Mouse (Mus musculus) embryonic facial prominence, embryonic 12.5 days (tissue): Measurements from ENCODE around the gene Ugt1a1. TPM values are rescaled to one million over a fixed set of nuclear protein-coding genes. Genes with fewer than 3 reads are reported as not detected.
"Not testable (repeated sequence)": the region's sequence is repeated elsewhere in the genome, so short reads cannot be mapped to it uniquely, and the experiment has no call there.

Experiments used
- ATAC-seq: fragments of 200-750 bp; cut with Nextera tagmentation; 2 replicates; pipeline ENCODE4 v1.8.0; 2017; ENCODE audit not compliant: insufficient number of reproducible peaks, insufficient read depth, low FRiP score, low TSS enrichment
- H3K27ac ChIP-seq: fragments of 300-500 bp; sonication (generic); 2 replicates; pipeline ENCODE4 v1.5.1; 2016; ENCODE audit warnings: mild to moderate bottlenecking
- H3K27me3 ChIP-seq: fragments of 300-500 bp; sonication (generic); 2 replicates; pipeline ENCODE4 v1.6.1; 2016; ENCODE audit warnings: mild to moderate bottlenecking, moderate library complexity
- H3K36me3 ChIP-seq: fragments of 300-500 bp; sonication (generic); 2 replicates; pipeline ENCODE4 v1.6.1; 2016; ENCODE audit warnings: mild to moderate bottlenecking
- H3K4me1 ChIP-seq: fragments of 300-500 bp; sonication (generic); 2 replicates; pipeline ENCODE4 v1.6.1; 2016
- H3K4me2 ChIP-seq: fragments of 300-500 bp; sonication (generic); replicated peaks from 2 replicates; pipeline ENCODE4 v1.6.1; 2016; ENCODE audit warnings: mild to moderate bottlenecking, moderate library complexity
- H3K4me3 ChIP-seq: fragments of 300-500 bp; sonication (generic); 2 replicates; pipeline ENCODE4 v1.5.1; 2016; ENCODE audit warnings: mild to moderate bottlenecking
- H3K9ac ChIP-seq: fragments of 300-500 bp; sonication (generic); 2 replicates; pipeline ENCODE4 v1.6.1; 2016; ENCODE audit warnings: mild to moderate bottlenecking, moderate library complexity
- H3K9me3 ChIP-seq: fragments of 300-500 bp; sonication (generic); 2 replicates; pipeline ENCODE4 v1.6.1; 2016; ENCODE audit warnings: mild to moderate bottlenecking, moderate library complexity
- WGBS: fragments of 180-500 bp; shearing (Covaris S2); methylation state at CpG from one replicate; pipeline ENCODE4 v1.1.7; 2016; 5-methylcytosine and 5-hydroxymethylcytosine counted together
- polyA plus RNA-seq: library from polyadenylated mRNA; unstranded; fragments of >200 nt; fragmentation: Nextera tagmentation; extraction: Ambion mirVana; gene quantifications from 2 replicates; pipeline ENCODE4 v1.2.1, GENCODE M21; 2016

Ugt1a1 gene
- polyA plus RNA-seq, 1 experiment from 2014 or later: not detected

DNA sequence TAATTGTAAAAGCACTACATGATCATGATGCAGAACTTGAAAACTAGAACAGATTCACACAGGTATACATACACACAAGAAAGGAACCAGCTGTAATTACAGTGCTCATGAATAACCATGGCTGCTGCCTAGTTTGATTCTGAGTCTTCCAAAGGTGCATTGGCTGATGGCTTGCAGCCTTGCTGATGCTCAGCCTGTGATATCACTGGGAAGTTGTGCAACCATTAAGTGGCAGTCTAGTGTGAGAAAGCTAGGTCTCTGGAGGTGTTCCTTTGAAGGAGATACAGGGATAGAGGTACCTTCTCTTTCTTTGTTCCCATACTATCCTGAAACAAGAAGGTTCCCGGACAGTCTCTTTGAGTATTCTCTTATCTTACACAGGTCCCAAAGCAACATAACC lies 7.3 kb downstream of the Ugt1a1 start:
- no peak overlapping the region for H3K4me2 ChIP-seq
- ATAC-seq: no peak
- WGBS: 10% methylated on average over 1 of the region's 1 CpGs
- no peaks in the 10 kb centered on the region for H3K36me3 ChIP-seq
- H3K9ac ChIP-seq: no peak overlapping the region
- H3K9me3 ChIP-seq: peaks cover 31% of the 10 kb centered on the region
- H3K27ac ChIP-seq: no peak overlapping the region
- no peaks in the 10 kb centered on the region for H3K27me3 ChIP-seq
- H3K4me1 ChIP-seq: no peaks in the 10 kb centered on the region
- no peak overlapping the region for H3K4me3 ChIP-seq

DNA sequence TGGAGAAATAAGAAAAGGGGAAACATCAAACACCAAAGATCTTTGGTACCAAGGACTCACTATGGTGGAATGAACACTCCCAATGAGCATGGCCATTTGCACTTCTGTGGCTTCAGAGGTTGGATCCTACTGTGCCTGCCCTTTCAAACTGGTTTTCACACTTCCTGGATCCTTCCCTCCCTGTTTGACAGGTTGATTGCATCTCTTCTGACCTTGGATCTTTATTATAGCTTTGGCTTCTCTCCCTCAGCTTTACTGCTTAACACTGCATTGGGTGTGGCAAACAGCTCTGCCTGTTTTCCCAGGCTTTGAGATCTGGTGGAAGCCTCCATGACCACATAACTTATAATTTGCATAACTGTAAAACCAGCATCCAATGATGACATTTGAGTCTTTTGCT lies 8.6 kb downstream of the Ugt1a1 start:
- H3K9me3 ChIP-seq: peaks cover 22% of the 10 kb centered on the region
- H3K27ac ChIP-seq: no peak overlapping the region
- H3K4me2 ChIP-seq: no peak overlapping the region
- no peak for ATAC-seq
- no peak overlapping the region for H3K4me3 ChIP-seq
- no peak overlapping the region for H3K9ac ChIP-seq
- no peaks in the 10 kb centered on the region for H3K27me3 ChIP-seq
- H3K4me1 ChIP-seq: no peaks in the 10 kb centered on the region
- H3K36me3 ChIP-seq: no peaks in the 10 kb centered on the region

DNA sequence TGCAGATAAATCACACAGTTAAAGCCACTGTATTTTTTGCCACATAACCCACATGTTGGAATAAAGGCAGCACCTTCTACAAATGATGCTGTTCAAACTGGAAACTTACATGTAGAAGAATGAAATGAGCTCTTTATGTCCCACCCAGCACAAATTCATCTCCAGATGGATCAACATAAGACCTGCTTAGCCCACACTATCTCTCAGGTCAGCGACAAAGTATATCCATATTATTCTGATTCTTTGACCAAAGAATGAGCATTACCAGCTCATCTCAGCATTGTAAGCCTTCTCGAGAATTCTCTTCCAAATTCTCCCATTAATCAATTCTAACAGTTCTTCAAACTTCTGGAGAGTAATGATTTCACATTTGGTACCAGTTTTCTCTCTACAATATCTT lies 10.5 kb downstream of the Ugt1a1 start:
- Histone ChIP-seq H3K9ac (no peak overlapping the region), H3K9me3 (peaks cover 23% of the 10 kb centered on the region), H3K36me3 (no peaks in the 10 kb centered on the region), H3K4me1 (no peaks in the 10 kb centered on the region), H3K4me2 (no peak overlapping the region), H3K27me3 (no peaks in the 10 kb centered on the region), H3K4me3 (no peak overlapping the region), H3K27ac (no peak overlapping the region)
- WGBS: 47% methylated on average over 2 of the region's 2 CpGs
- ATAC-seq: no peak

- H3K9me3 ChIP-seq: peaks cover 27% of the 10 kb centered on the region
- H3K36me3 ChIP-seq, H3K4me2 ChIP-seq, H3K4me1 ChIP-seq, H3K27ac ChIP-seq, H3K9ac ChIP-seq, H3K27me3 ChIP-seq, ATAC-seq, H3K4me3 ChIP-seq: not testable (repeated sequence)
These were observed 11.3 kb downstream of the Ugt1a1 start for GRCm38 (mm10) chr1:88223011-88223515.

GRCm38 (mm10) chr1:88223591-88223990 lies 11.8 kb downstream of the Ugt1a1 start:
- Histone ChIP-seq H3K36me3 (no peaks in the 10 kb centered on the region), H3K9me3 (peaks cover 32% of the 10 kb centered on the region), H3K9ac (no peak overlapping the region), H3K4me2 (no peak overlapping the region), H3K27ac (no peak overlapping the region), H3K4me3 (no peak overlapping the region), H3K4me1 (no peaks in the 10 kb centered on the region), H3K27me3 (no peaks in the 10 kb centered on the region)
- no peak for ATAC-seq
- WGBS: 52% methylated on average over 1 of the region's 1 CpGs

- ATAC-seq: no peak
- H3K4me1 ChIP-seq: no peaks in the 10 kb centered on the region
- H3K36me3 ChIP-seq: no peaks in the 10 kb centered on the region
- no peaks in the 10 kb centered on the region for H3K27me3 ChIP-seq
- H3K27ac ChIP-seq: no peak overlapping the region
- H3K9me3 ChIP-seq: peaks cover 38% of the 10 kb centered on the region
- WGBS: 72% methylated on average over 2 of the region's 2 CpGs
- no peak overlapping the region for H3K9ac ChIP-seq
- no peak overlapping the region for H3K4me2 ChIP-seq
- no peak overlapping the region for H3K4me3 ChIP-seq
These were observed 12.4 kb downstream of the Ugt1a1 start for GRCm38 (mm10) chr1:88224029-88224776.

DNA sequence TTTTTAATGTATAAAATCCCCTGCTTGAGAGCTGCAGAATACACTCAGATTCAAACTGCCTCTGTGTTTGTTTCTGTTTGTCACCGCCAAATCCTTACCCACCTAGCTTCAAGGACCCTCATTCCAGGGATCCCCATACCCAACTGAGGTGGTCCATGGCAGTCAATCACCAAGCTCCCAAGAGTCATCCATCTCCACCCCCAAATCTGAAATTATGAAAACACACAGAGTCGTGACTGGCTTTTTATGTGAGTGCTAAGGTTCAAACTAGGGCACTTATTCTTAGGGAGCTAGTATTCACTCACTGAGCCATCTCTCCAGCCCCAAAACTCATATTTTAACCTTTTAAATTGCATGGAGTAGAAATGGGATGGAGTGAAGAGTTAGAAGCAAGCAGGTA lies 13.5 kb downstream of the Ugt1a1 start:
- H3K9ac ChIP-seq, H3K4me3 ChIP-seq, H3K36me3 ChIP-seq, ATAC-seq, H3K4me2 ChIP-seq, H3K27ac ChIP-seq, H3K27me3 ChIP-seq, H3K4me1 ChIP-seq: not testable (repeated sequence)
- H3K9me3 ChIP-seq: peaks cover 49% of the 10 kb centered on the region
- 36% methylated on average over 2 of the region's 2 CpGs for WGBS

GRCm38 (mm10) chr1:88225741-88226140 lies 14.0 kb downstream of the Ugt1a1 start:
- no peak overlapping the region for H3K4me3 ChIP-seq
- no peaks in the 10 kb centered on the region for H3K36me3 ChIP-seq
- no peaks in the 10 kb centered on the region for H3K27me3 ChIP-seq
- H3K4me1 ChIP-seq: no peaks in the 10 kb centered on the region
- no peak for ATAC-seq
- peaks cover 53% of the 10 kb centered on the region for H3K9me3 ChIP-seq
- H3K9ac ChIP-seq: no peak overlapping the region
- no peak overlapping the region for H3K4me2 ChIP-seq
- H3K27ac ChIP-seq: no peak overlapping the region

DNA sequence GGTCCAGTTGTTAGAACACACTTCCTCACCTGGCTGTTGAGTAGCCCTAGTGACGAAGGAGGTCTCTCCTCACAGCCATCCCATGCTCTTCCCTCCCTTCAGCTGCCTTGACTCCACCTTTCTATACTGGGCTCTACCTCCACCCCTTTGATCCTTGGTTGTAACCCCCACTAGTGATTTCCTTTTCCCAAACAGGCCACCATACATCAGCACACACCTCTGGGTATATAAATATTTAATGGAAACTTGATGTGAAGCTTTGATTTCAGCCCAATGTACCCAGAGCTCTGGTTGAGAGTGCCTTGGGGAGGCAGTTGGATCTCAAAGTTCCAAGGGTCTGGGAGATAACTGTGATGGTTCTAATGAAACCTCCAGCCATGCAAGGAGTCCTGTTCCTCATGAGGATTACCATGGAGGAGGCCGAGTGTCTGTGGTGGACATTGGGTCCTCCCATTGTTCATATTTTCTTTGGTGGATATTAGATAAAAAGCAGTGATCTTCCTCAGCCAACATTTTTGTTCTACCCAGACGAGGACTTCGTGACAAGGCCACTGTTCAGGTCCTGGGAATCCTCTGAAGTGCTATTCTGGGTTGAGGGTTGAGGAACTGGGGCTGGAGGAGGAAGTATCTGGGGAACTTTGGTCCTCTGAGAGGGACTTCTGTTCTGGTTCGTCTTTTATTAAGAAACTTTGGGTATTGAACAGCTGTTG lies 15.1 kb downstream of the Ugt1a1 start, which contains the start of gene Mroh2a:
Gene Mroh2a (plus strand): TSS at position 317 of the 710 bp plus-strand sequence.
- Histone ChIP-seq H3K9me3 (peaks cover 64% of the 10 kb centered on the region), H3K4me1 (no peaks in the 10 kb centered on the region), H3K27ac (no peak within 1 kb of the TSS), H3K4me3 (no peak within 1 kb of the TSS), H3K9ac (no peak within 1 kb of the TSS), H3K4me2 (no peak within 1 kb of the TSS), H3K36me3 (no peaks in the 10 kb centered on the region), H3K27me3 (no peaks in the 10 kb centered on the region)
- 54% methylated on average over 5 of the region's 5 CpGs for WGBS
- no peak for ATAC-seq

GRCm38 (mm10) chr1:88227482-88227881 lies 15.7 kb downstream of the Ugt1a1 start:
- WGBS: 57% methylated on average over 2 of the region's 2 CpGs
- H3K9ac ChIP-seq: no peak overlapping the region
- no peak overlapping the region for H3K4me3 ChIP-seq
- peaks cover 71% of the 10 kb centered on the region for H3K9me3 ChIP-seq
- H3K36me3 ChIP-seq: no peaks in the 10 kb centered on the region
- H3K4me2 ChIP-seq: no peak overlapping the region
- no peaks in the 10 kb centered on the region for H3K27me3 ChIP-seq
- H3K4me1 ChIP-seq: no peaks in the 10 kb centered on the region
- no peak overlapping the region for H3K27ac ChIP-seq
- ATAC-seq: no peak

GRCm38 (mm10) chr1:88228121-88228520 lies 16.4 kb downstream of the Ugt1a1 start:
- no peak overlapping the region for H3K9ac ChIP-seq
- 68% methylated on average over 7 of the region's 7 CpGs for WGBS
- no peaks in the 10 kb centered on the region for H3K36me3 ChIP-seq
- ATAC-seq: no peak
- H3K4me2 ChIP-seq: no peak overlapping the region
- no peak overlapping the region for H3K4me3 ChIP-seq
- H3K9me3 ChIP-seq: peaks cover 77% of the 10 kb centered on the region
- no peaks in the 10 kb centered on the region for H3K27me3 ChIP-seq
- no peak overlapping the region for H3K27ac ChIP-seq
- H3K4me1 ChIP-seq: no peaks in the 10 kb centered on the region

GRCm38 (mm10) chr1:88229566-88229965 lies 17.8 kb downstream of the Ugt1a1 start:
- Histone ChIP-seq H3K4me2 (no peak overlapping the region), H3K27me3 (no peaks in the 10 kb centered on the region), H3K36me3 (no peaks in the 10 kb centered on the region), H3K27ac (no peak overlapping the region), H3K4me1 (no peaks in the 10 kb centered on the region), H3K9me3 (peaks cover 92% of the 10 kb centered on the region), H3K4me3 (no peak overlapping the region), H3K9ac (no peak overlapping the region)
- no peak for ATAC-seq
- 77% methylated on average over 3 of the region's 3 CpGs for WGBS
